Mouse (Mus musculus) embryonic facial prominence, embryonic 13.5 days (tissue): Measurements from ENCODE around the gene 2010111I01Rik. TPM values are rescaled to one million over a fixed set of nuclear protein-coding genes. Genes with fewer than 3 reads are reported as not detected.

Experiments used
- ATAC-seq: fragments of 200-750 bp; cut with Nextera tagmentation; 2 replicates; pipeline ENCODE4 v1.8.0; 2017; ENCODE audit warnings: low read depth; ENCODE audit not compliant: insufficient number of reproducible peaks, insufficient read depth, low FRiP score, low TSS enrichment
- H3K27ac ChIP-seq: fragments of 300-500 bp; sonication (generic); 2 replicates; pipeline ENCODE4 v1.5.1; 2015; ENCODE audit warnings: moderate library complexity, mild to moderate bottlenecking, inconsistent platforms
- H3K27me3 ChIP-seq: fragments of 300-500 bp; sonication (generic); 2 replicates; pipeline ENCODE4 v1.6.1; 2015; ENCODE audit warnings: mild to moderate bottlenecking, inconsistent platforms
- H3K36me3 ChIP-seq: fragments of 300-500 bp; sonication (generic); 2 replicates; pipeline ENCODE4 v1.6.1; 2015; ENCODE audit warnings: mild to moderate bottlenecking, inconsistent platforms
- H3K4me1 ChIP-seq: fragments of 300-500 bp; sonication (generic); 2 replicates; pipeline ENCODE4 v1.6.1; 2015; ENCODE audit warnings: inconsistent platforms
- H3K4me2 ChIP-seq: fragments of 300-500 bp; sonication (generic); 2 replicates; pipeline ENCODE4 v1.6.1; 2015; ENCODE audit warnings: moderate library complexity, mild to moderate bottlenecking, inconsistent platforms
- H3K4me3 ChIP-seq: fragments of 300-500 bp; sonication (generic); 2 replicates; pipeline ENCODE4 v1.5.1; 2015; ENCODE audit warnings: mild to moderate bottlenecking, inconsistent platforms
- H3K9ac ChIP-seq: fragments of 300-500 bp; sonication (generic); 2 replicates; pipeline ENCODE4 v1.6.1; 2015; ENCODE audit warnings: mild to moderate bottlenecking, inconsistent platforms
- H3K9me3 ChIP-seq: fragments of 300-500 bp; sonication (generic); 2 replicates; pipeline ENCODE4 v1.6.1; 2016; ENCODE audit warnings: inconsistent platforms
- WGBS: fragments of 180-500 bp; shearing (Covaris S2); methylation state at CpG from one replicate; pipeline ENCODE4 v1.1.7; 2015; ENCODE audit warnings: mixed read lengths; 5-methylcytosine and 5-hydroxymethylcytosine counted together
- polyA plus RNA-seq: library from polyadenylated mRNA; unstranded; fragments of >200 nt; fragmentation: Nextera tagmentation; extraction: Ambion mirVana; gene quantifications from 2 replicates; pipeline ENCODE4 v1.2.1, GENCODE M21; 2015

2010111I01Rik gene
- polyA plus RNA-seq, 1 experiment from 2014 or later = 254 TPM

GRCm38 (mm10) chr13:63118682-63119081, 154.0 kb downstream of the 2010111I01Rik start:
- ATAC-seq = no peak
- no peak overlapping the region for H3K4me2 ChIP-seq
- no peak overlapping the region for H3K9ac ChIP-seq
- H3K4me1 ChIP-seq = peaks cover 21% of the 10 kb centered on the region
- no peak overlapping the region for H3K4me3 ChIP-seq
- no peak overlapping the region for H3K27ac ChIP-seq
- no peaks in the 10 kb centered on the region for H3K27me3 ChIP-seq
- H3K9me3 ChIP-seq = no peaks in the 10 kb centered on the region
- H3K36me3 ChIP-seq = no peaks in the 10 kb centered on the region
- WGBS = 90% methylated on average over 3 of the region's 3 CpGs

- Histone ChIP-seq H3K9ac (no peak overlapping the region), H3K4me1 (peaks cover 5% of the 10 kb centered on the region), H3K9me3 (no peaks in the 10 kb centered on the region), H3K4me2 (no peak overlapping the region), H3K27me3 (no peaks in the 10 kb centered on the region), H3K36me3 (no peaks in the 10 kb centered on the region), H3K27ac (no peak overlapping the region), H3K4me3 (no peak overlapping the region)
- 66% methylated on average over 2 of the region's 2 CpGs for WGBS
- ATAC-seq = no peak
Measured at GRCm38 (mm10) chr13:63120296-63120695, 155.6 kb downstream of the 2010111I01Rik start.

GRCm38 (mm10) chr13:63121747-63122146, 157.1 kb downstream of the 2010111I01Rik start:
- H3K9ac ChIP-seq = no peak overlapping the region
- no peaks in the 10 kb centered on the region for H3K36me3 ChIP-seq
- WGBS = 82% methylated on average over 4 of the region's 4 CpGs
- no peak overlapping the region for H3K4me3 ChIP-seq
- no peak overlapping the region for H3K27ac ChIP-seq
- H3K27me3 ChIP-seq = no peaks in the 10 kb centered on the region
- no peak overlapping the region for H3K4me2 ChIP-seq
- peaks cover 3% of the 10 kb centered on the region; the same call in 1 of the 2 replicates for H3K4me1 ChIP-seq
- H3K9me3 ChIP-seq = 0 out of 2 replicates have a peak, but pooled peaks cover 2% of the 10 kb centered on the region
- no peak for ATAC-seq

GRCm38 (mm10) chr13:63126206-63126605, 161.5 kb downstream of the 2010111I01Rik start:
- Histone ChIP-seq H3K9me3 (peaks cover 16% of the 10 kb centered on the region), H3K27me3 (no peaks in the 10 kb centered on the region), H3K27ac (no peak overlapping the region), H3K36me3 (peaks cover 6% of the 10 kb centered on the region), H3K4me3 (no peak overlapping the region), H3K9ac (no peak overlapping the region), H3K4me2 (no peak overlapping the region), H3K4me1 (no peaks in the 10 kb centered on the region)
- 70% methylated on average over 3 of the region's 3 CpGs for WGBS
- ATAC-seq = no peak

GRCm38 (mm10) chr13:63127516-63127915, 162.8 kb downstream of the 2010111I01Rik start:
- Histone ChIP-seq H3K27me3 (no peaks in the 10 kb centered on the region), H3K9ac (no peak overlapping the region), H3K36me3 (peaks cover 6% of the 10 kb centered on the region), H3K4me3 (no peak overlapping the region), H3K27ac (no peak overlapping the region), H3K4me2 (no peak overlapping the region), H3K4me1 (no peaks in the 10 kb centered on the region), H3K9me3 (peaks cover 16% of the 10 kb centered on the region)
- no peak for ATAC-seq
- WGBS = 93% methylated on average over 1 of the region's 1 CpGs

- Histone ChIP-seq H3K9me3 (no peaks in the 10 kb centered on the region), H3K27me3 (no peaks in the 10 kb centered on the region), H3K4me3 (no peak overlapping the region), H3K36me3 (no peaks in the 10 kb centered on the region), H3K4me1 (peaks cover 22% of the 10 kb centered on the region), H3K4me2 (no peak overlapping the region), H3K9ac (no peak overlapping the region), H3K27ac (peak overlapping the region; percentile 44; the same call in 1 of the 2 replicates)
- ATAC-seq = no peak; the same call in 1 of the 2 replicates
- 43% methylated on average over 5 of the region's 5 CpGs for WGBS
Measured at GRCm38 (mm10) chr13:63134879-63135421, 170.3 kb downstream of the 2010111I01Rik start.

GRCm38 (mm10) chr13:63135994-63136393, 171.3 kb downstream of the 2010111I01Rik start:
- no peak for ATAC-seq
- H3K27ac ChIP-seq = peak overlapping the region; percentile 35; the same call in 1 of the 2 replicates
- H3K36me3 ChIP-seq = no peaks in the 10 kb centered on the region
- H3K27me3 ChIP-seq = no peaks in the 10 kb centered on the region
- H3K9me3 ChIP-seq = no peaks in the 10 kb centered on the region
- H3K4me2 ChIP-seq = no peak overlapping the region
- H3K9ac ChIP-seq = no peak overlapping the region
- no peak overlapping the region for H3K4me3 ChIP-seq
- 87% methylated on average over 7 of the region's 7 CpGs for WGBS
- peaks cover 26% of the 10 kb centered on the region for H3K4me1 ChIP-seq

GRCm38 (mm10) chr13:63136775-63137174, 172.1 kb downstream of the 2010111I01Rik start:
- no peak overlapping the region for H3K9ac ChIP-seq
- H3K27me3 ChIP-seq = no peaks in the 10 kb centered on the region
- no peak for ATAC-seq
- H3K4me3 ChIP-seq = no peak overlapping the region
- peaks cover 26% of the 10 kb centered on the region for H3K4me1 ChIP-seq
- H3K27ac ChIP-seq = no peak overlapping the region
- H3K4me2 ChIP-seq = no peak overlapping the region
- no peaks in the 10 kb centered on the region for H3K36me3 ChIP-seq
- no peaks in the 10 kb centered on the region for H3K9me3 ChIP-seq
- 75% methylated on average over 1 of the region's 1 CpGs for WGBS

- Histone ChIP-seq H3K4me1 (peaks cover 26% of the 10 kb centered on the region), H3K27me3 (no peaks in the 10 kb centered on the region), H3K4me3 (no peak overlapping the region), H3K9ac (no peak overlapping the region), H3K27ac (no peak overlapping the region), H3K4me2 (no peak overlapping the region), H3K36me3 (no peaks in the 10 kb centered on the region), H3K9me3 (no peaks in the 10 kb centered on the region)
- no peak for ATAC-seq
Measured at GRCm38 (mm10) chr13:63138376-63139048, 173.8 kb downstream of the 2010111I01Rik start.

GRCm38 (mm10) chr13:63139463-63140226, 175.0 kb downstream of the 2010111I01Rik start:
- Histone ChIP-seq H3K27me3 (no peaks in the 10 kb centered on the region), H3K4me3 (no peak overlapping the region), H3K4me1 (peaks cover 26% of the 10 kb centered on the region), H3K4me2 (no peak overlapping the region), H3K9me3 (no peaks in the 10 kb centered on the region), H3K36me3 (no peaks in the 10 kb centered on the region), H3K27ac (peak overlapping the region; percentile 78), H3K9ac (no peak overlapping the region)
- ATAC-seq = no peak
- WGBS = 70% methylated on average over 10 of the region's 10 CpGs

GRCm38 (mm10) chr13:63140784-63141183, 176.1 kb downstream of the 2010111I01Rik start:
- no peaks in the 10 kb centered on the region for H3K36me3 ChIP-seq

More at GRCm38 (mm10) chr13:63140784-63141183, 176.1 kb downstream of the 2010111I01Rik start:
- H3K27me3 ChIP-seq = no peaks in the 10 kb centered on the region
- H3K9ac ChIP-seq = no peak overlapping the region
- no peak overlapping the region for H3K4me3 ChIP-seq
- 61% methylated on average over 6 of the region's 6 CpGs for WGBS
- no peak overlapping the region for H3K4me2 ChIP-seq
- peak overlapping the region; percentile 23; the same call in 1 of the 2 replicates for H3K27ac ChIP-seq
- H3K4me1 ChIP-seq = peaks cover 15% of the 10 kb centered on the region
- no peaks in the 10 kb centered on the region for H3K9me3 ChIP-seq
- no peak for ATAC-seq
